Mouse (Mus musculus): ENCODE measurements around the gene Saxo2. TPM values are rescaled to one million over a fixed set of nuclear protein-coding genes. Genes with fewer than 3 reads are reported as not detected.

Saxo2 gene
- 0.57 and 0.94 TPM in 2 replicates for polyA plus RNA-seq (2012; rRNA removed)

GRCm38 (mm10) chr7:82648353-82649080 is at the start of gene Saxo2, which contains the start of gene Efl1:
TSS of gene Saxo2 (minus strand) at chr7:82648528.
TSS of gene Efl1 (plus strand) at chr7:82648614.

Other genes with a start within 250 kb of the Saxo2 start
- 2.3 and 3.6 TPM in 2 replicates for gene Efl1, start 86 bp upstream of the Saxo2 start, polyA plus RNA-seq (2012; rRNA removed)
- gene Mex3b, start 218.8 kb upstream of the Saxo2 start, polyA plus RNA-seq (2012; rRNA removed): 4.7 and 7.3 TPM in 2 replicates